Mouse (Mus musculus): ENCODE data around the gene Otud3. TPM values are rescaled to one million over a fixed set of nuclear protein-coding genes. Genes with fewer than 3 reads are reported as not detected.
"Not testable (repeated sequence)": the region's sequence is repeated elsewhere in the genome, so short reads cannot be mapped to it uniquely, and the experiment has no call there.

Gene Otud3
- polyA plus RNA-seq, 2 experiments = 0.94 to 1.5 TPM

GRCm38 (mm10) chr4:138877731-138878130 lies 36.0 kb downstream of the Otud3 start, which contains the start of gene Pla2g2e:
Pla2g2e (plus strand) TSS chr4:138877942.
- ATAC-seq (ENCODE audit: insufficient read depth) (no peak), DNase-seq (ENCODE audit: low read depth in 3 of 3, low spot score in 3 of 3) (no peak)
- no peaks in the 10 kb centered on the region for H3K36me3 ChIP-seq (replicated peaks; ENCODE audit: control insufficient read depth, insufficient read depth, low read depth)
- no peaks in the 10 kb centered on the region for H3K9me3 ChIP-seq (ENCODE audit: control insufficient read depth, low read length)
- TF ChIP-seq EP300 (IDR thresholded peaks at IDR 0.05; ENCODE audit: low read depth) = no peak
- TF ChIP-seq CTCF (IDR thresholded peaks at IDR 0.05; ENCODE audit: low read depth) = no peak
- no peak within 1 kb of the TSS for H3K4me3 ChIP-seq (ENCODE audit: insufficient read depth in 1 of 2, low read depth in 2 of 2, low read length in 2 of 2)
- no peaks in the 10 kb centered on the region for H3K4me1 ChIP-seq (replicated peaks; ENCODE audit: control insufficient read depth in 2 of 2, insufficient read depth in 2 of 2, low read length in 1 of 2)
- WGBS (ENCODE audit: insufficient replicate concordance) = 57% methylated on average over 4 of the region's 4 CpGs
- H3K9ac ChIP-seq (replicated peaks) = no peak within 1 kb of the TSS
- no peaks in the 10 kb centered on the region; the same call in 1 of the 2 replicates for H3K27me3 ChIP-seq (ENCODE audit: control insufficient read depth, insufficient read depth, low read length)
- no peak within 1 kb of the TSS for H3K27ac ChIP-seq
- H3K4me2 ChIP-seq (ENCODE audit: low read depth) = no peak within 1 kb of the TSS

DNA sequence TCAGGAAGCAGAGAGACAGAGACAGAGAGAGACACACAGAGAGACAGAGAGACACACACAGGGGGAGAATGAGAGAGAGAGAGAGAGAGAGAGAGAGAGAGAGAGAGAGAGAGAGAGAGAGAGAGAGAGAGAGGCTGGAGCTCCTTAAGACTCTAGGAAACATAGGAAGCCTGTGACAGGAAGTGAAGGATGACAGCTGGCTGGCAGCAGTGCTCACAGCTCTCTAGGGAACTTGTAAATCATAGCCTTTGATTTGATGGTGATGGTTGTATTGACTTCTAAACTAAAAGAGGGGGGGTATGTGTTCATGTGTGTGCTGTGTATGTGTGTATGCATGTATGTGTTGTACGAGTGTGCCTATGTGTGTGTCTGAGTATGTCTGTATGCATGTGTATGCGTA lies 37.8 kb downstream of the Otud3 start:
- 72% methylated on average over 2 of the region's 2 CpGs for WGBS (ENCODE audit: insufficient replicate concordance)
- Histone ChIP-seq H3K4me2 (ENCODE audit: low read depth) (no peak overlapping the region), H3K27me3 (ENCODE audit: control insufficient read depth, insufficient read depth, low read length) (no peaks in the 10 kb centered on the region), H3K27ac (no peak overlapping the region), H3K4me1 (replicated peaks; ENCODE audit: control insufficient read depth in 2 of 2, insufficient read depth in 2 of 2, low read length in 1 of 2) (no peaks in the 10 kb centered on the region), H3K9me3 (ENCODE audit: control insufficient read depth, low read length) (no peaks in the 10 kb centered on the region), H3K4me3 (ENCODE audit: insufficient read depth in 1 of 2, low read depth in 2 of 2, low read length in 2 of 2) (no peak overlapping the region), H3K9ac (replicated peaks) (no peak overlapping the region), H3K36me3 (replicated peaks; ENCODE audit: control insufficient read depth, insufficient read depth, low read depth) (no peaks in the 10 kb centered on the region)
- ATAC-seq (ENCODE audit: insufficient read depth) = no peak
- TF ChIP-seq EP300 (IDR thresholded peaks at IDR 0.05; ENCODE audit: low read depth) (no peak), CTCF (IDR thresholded peaks at IDR 0.05; ENCODE audit: low read depth) (no peak)
- DNase-seq (ENCODE audit: low read depth in 3 of 3, low spot score in 3 of 3) = no peak

DNA sequence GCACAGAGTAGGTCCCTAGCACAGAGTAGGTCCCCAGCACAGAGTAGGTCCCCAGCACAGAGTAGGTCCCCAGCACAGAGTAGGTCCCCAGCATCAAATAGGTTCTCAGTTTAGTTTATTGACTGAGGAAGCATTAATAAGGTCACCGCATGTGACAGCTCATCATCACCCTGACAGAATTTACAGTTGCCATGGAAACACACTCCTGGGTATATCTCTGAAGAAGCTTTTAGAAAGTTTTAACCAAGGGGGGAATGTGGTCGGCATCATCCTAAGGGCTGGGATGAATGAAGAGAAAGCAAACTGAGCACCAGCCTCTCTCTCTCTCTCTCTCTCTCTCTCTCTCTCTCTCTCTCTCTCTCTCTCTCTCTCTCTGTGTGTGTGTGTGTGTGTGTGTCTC lies 38.5 kb downstream of the Otud3 start:
- H3K9ac ChIP-seq (replicated peaks); H3K4me2 ChIP-seq (ENCODE audit: low read depth); H3K27ac ChIP-seq; H3K36me3 ChIP-seq (replicated peaks; ENCODE audit: control insufficient read depth, insufficient read depth, low read depth); ATAC-seq (ENCODE audit: insufficient read depth); DNase-seq (ENCODE audit: low read depth in 3 of 3, low spot score in 3 of 3); H3K27me3 ChIP-seq (ENCODE audit: control insufficient read depth, insufficient read depth, low read length); H3K9me3 ChIP-seq (ENCODE audit: control insufficient read depth, low read length); H3K4me1 ChIP-seq (replicated peaks; ENCODE audit: control insufficient read depth in 2 of 2, insufficient read depth in 2 of 2, low read length in 1 of 2); H3K4me3 ChIP-seq (ENCODE audit: insufficient read depth in 1 of 2, low read depth in 2 of 2, low read length in 2 of 2): not testable (repeated sequence)
- WGBS (ENCODE audit: insufficient replicate concordance) = 72% methylated on average over 2 of the region's 2 CpGs

GRCm38 (mm10) chr4:138873864-138874263 lies 39.9 kb downstream of the Otud3 start, which contains the start of gene Gm13030:
Gm13030 (minus strand) TSS chr4:138873964.
- ATAC-seq (ENCODE audit: insufficient read depth) (no peak), DNase-seq (ENCODE audit: low read depth in 3 of 3, low spot score in 3 of 3) (no peak)
- no peak within 1 kb of the TSS for H3K4me3 ChIP-seq (ENCODE audit: insufficient read depth in 1 of 2, low read depth in 2 of 2, low read length in 2 of 2)
- no peaks in the 10 kb centered on the region for H3K27me3 ChIP-seq (ENCODE audit: control insufficient read depth, insufficient read depth, low read length)
- H3K36me3 ChIP-seq (replicated peaks; ENCODE audit: control insufficient read depth, insufficient read depth, low read depth) = no peaks in the 10 kb centered on the region
- WGBS (ENCODE audit: insufficient replicate concordance) = 66% methylated on average over 6 of the region's 6 CpGs
- H3K27ac ChIP-seq = no peak within 1 kb of the TSS
- H3K9ac ChIP-seq (replicated peaks) = no peak within 1 kb of the TSS
- no peak for TF ChIP-seq CTCF (IDR thresholded peaks at IDR 0.05; ENCODE audit: low read depth)
- H3K9me3 ChIP-seq (ENCODE audit: control insufficient read depth, low read length) = no peaks in the 10 kb centered on the region
- no peak within 1 kb of the TSS for H3K4me2 ChIP-seq (ENCODE audit: low read depth)
- no peaks in the 10 kb centered on the region for H3K4me1 ChIP-seq (replicated peaks; ENCODE audit: control insufficient read depth in 2 of 2, insufficient read depth in 2 of 2, low read length in 1 of 2)

DNA sequence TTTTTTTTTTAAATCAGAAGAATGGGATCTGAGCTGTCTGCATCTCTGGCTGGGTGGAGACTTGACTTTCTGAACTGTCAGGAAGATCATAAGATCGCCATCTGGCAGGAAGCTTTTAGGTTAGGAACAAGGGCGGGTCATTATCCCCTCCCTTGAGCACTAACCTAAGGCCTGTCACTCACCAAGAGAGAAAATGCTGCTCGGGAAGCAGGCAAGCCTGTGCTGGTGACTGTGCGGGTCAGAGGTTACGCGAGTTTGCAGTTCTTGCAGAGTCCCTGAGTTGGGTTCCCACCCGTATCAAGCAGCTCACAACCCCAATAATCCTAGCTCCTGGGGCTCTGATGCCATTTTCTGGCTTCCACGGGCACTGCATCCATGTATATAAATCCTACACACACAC lies 45.1 kb downstream of the Otud3 start:
- no peak for ATAC-seq (ENCODE audit: insufficient read depth)
- DNase-seq (ENCODE audit: low read depth in 3 of 3, low spot score in 3 of 3) = no peak
- H3K9ac ChIP-seq (replicated peaks) = no peak overlapping the region
- no peak overlapping the region for H3K27ac ChIP-seq
- TF ChIP-seq CTCF (IDR thresholded peaks at IDR 0.05; ENCODE audit: low read depth) (no peak), EP300 (IDR thresholded peaks at IDR 0.05; ENCODE audit: low read depth) (no peak)
- no peak overlapping the region for H3K4me3 ChIP-seq (ENCODE audit: insufficient read depth in 1 of 2, low read depth in 2 of 2, low read length in 2 of 2)
- WGBS (ENCODE audit: insufficient replicate concordance) = 41% methylated on average over 8 of the region's 8 CpGs
- no peaks in the 10 kb centered on the region for H3K9me3 ChIP-seq (ENCODE audit: control insufficient read depth, low read length)
- H3K4me1 ChIP-seq (replicated peaks; ENCODE audit: control insufficient read depth in 2 of 2, insufficient read depth in 2 of 2, low read length in 1 of 2) = no peaks in the 10 kb centered on the region
- no peaks in the 10 kb centered on the region for H3K27me3 ChIP-seq (ENCODE audit: control insufficient read depth, insufficient read depth, low read length)
- H3K36me3 ChIP-seq (replicated peaks; ENCODE audit: control insufficient read depth, insufficient read depth, low read depth) = no peaks in the 10 kb centered on the region
- H3K4me2 ChIP-seq (ENCODE audit: low read depth) = no peak overlapping the region

All from liver, embryonic 14.5 days (tissue).